Mouse (Mus musculus): ENCODE results near the gene Bzw1.

DNA sequence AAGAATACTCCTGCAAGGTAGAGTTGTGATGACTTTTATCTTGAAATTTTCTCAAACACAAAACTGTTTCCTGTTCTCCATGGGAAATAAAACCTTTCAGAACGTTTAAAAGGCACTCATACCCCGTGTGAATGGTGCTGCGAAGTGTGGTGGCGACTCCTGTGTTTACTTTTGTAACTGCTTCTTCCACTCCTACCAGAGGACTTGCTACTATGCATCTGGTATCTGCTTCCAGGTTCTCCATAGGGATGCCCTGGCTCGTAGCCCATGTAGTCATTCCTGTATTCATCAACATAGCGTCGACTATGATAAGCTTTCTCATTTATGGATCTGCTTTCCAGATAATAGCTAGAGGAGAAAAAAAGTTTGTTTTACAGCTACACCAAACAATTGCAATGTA, 28.3 kb downstream of the Bzw1 start:
- no peak for TF ChIP-seq CTCF (IDR thresholded peaks at IDR 0.05; ENCODE audit: low read depth)
- no peak for TF ChIP-seq EP300 (optimal IDR thresholded peaks at IDR 0.05)
